Mouse (Mus musculus): ENCODE results near the gene Ninj2. TPM values are rescaled to one million over a fixed set of nuclear protein-coding genes. Genes with fewer than 3 reads are reported as not detected.
A peak's percentile ranks its signal among the peaks of the same experiment; 100 is the strongest.

Ninj2 gene
- polyA plus RNA-seq, 1 experiment, result not detected

GRCm38 (mm10) chr6:120187587-120188176, 94.5 kb downstream of the Ninj2 start:
- Histone ChIP-seq H3K27me3 (ENCODE audit: control insufficient read depth, insufficient read depth, insufficient read length) (no peaks in the 10 kb centered on the region), H3K4me3 (ENCODE audit: insufficient read depth, poor library complexity, severe bottlenecking) (no peak overlapping the region), H3K36me3 (ENCODE audit: control insufficient read depth, insufficient read depth) (no peaks in the 10 kb centered on the region), H3K79me3 (ENCODE audit: low read depth) (no peaks in the 10 kb centered on the region), H3K79me2 (ENCODE audit: control insufficient read depth, insufficient read depth) (no peaks in the 10 kb centered on the region), H3ac (ENCODE audit: control insufficient read depth, insufficient read length, low read depth) (no peak overlapping the region)
- no peak for TF ChIP-seq CEBPB (IDR thresholded peaks at IDR 0.05; ENCODE audit: low read depth)
- no peak for TF ChIP-seq CTCF (IDR thresholded peaks at IDR 0.05; ENCODE audit: control insufficient read depth, insufficient read depth, insufficient read length)
- TF ChIP-seq MYOD1 (IDR thresholded peaks at IDR 0.05; ENCODE audit: control insufficient read depth, insufficient read length, low read depth), result no peak
- no peak for TF ChIP-seq FOSL1 (IDR thresholded peaks at IDR 0.05; ENCODE audit: insufficient read depth, low read length, poor library complexity, severe bottlenecking)
- TF ChIP-seq USF1 (IDR thresholded peaks at IDR 0.05; ENCODE audit: low read depth), result no peak
- no peak for TF ChIP-seq MAX (IDR thresholded peaks at IDR 0.05)
- TF ChIP-seq MYOG (IDR thresholded peaks at IDR 0.05; ENCODE audit: control insufficient read depth, extremely low read depth, insufficient read length), result no peak

- Histone ChIP-seq H3K4me3 (ENCODE audit: insufficient read depth, poor library complexity, severe bottlenecking) (no peak overlapping the region), H3K36me3 (ENCODE audit: control insufficient read depth, insufficient read depth) (no peaks in the 10 kb centered on the region), H3ac (ENCODE audit: control insufficient read depth, insufficient read length, low read depth) (no peak overlapping the region), H3K27me3 (ENCODE audit: control insufficient read depth, insufficient read depth, insufficient read length) (no peaks in the 10 kb centered on the region), H3K79me2 (ENCODE audit: control insufficient read depth, insufficient read depth) (no peaks in the 10 kb centered on the region), H3K79me3 (ENCODE audit: low read depth) (no peaks in the 10 kb centered on the region)
- TF ChIP-seq CEBPB (IDR thresholded peaks at IDR 0.05; ENCODE audit: low read depth) (no peak), MYOD1 (IDR thresholded peaks at IDR 0.05; ENCODE audit: control insufficient read depth, insufficient read length, low read depth) (no peak), CTCF (IDR thresholded peaks at IDR 0.05; ENCODE audit: control insufficient read depth, insufficient read depth, insufficient read length) (no peak)
Observed at GRCm38 (mm10) chr6:120188376-120189235, 95.5 kb downstream of the Ninj2 start.

- no peaks in the 10 kb centered on the region for H3K79me2 ChIP-seq (ENCODE audit: control insufficient read depth, insufficient read depth)
- H3K79me3 ChIP-seq (ENCODE audit: low read depth), result no peaks in the 10 kb centered on the region
- H3K4me3 ChIP-seq (ENCODE audit: insufficient read depth, poor library complexity, severe bottlenecking), result no peak overlapping the region
- no peaks in the 10 kb centered on the region for H3K36me3 ChIP-seq (ENCODE audit: control insufficient read depth, insufficient read depth)
- no peak for TF ChIP-seq MAX (IDR thresholded peaks at IDR 0.05)
- TF ChIP-seq MYOG (IDR thresholded peaks at IDR 0.05; ENCODE audit: control insufficient read depth, extremely low read depth, insufficient read length), result no peak
- TF ChIP-seq CEBPB (IDR thresholded peaks at IDR 0.05; ENCODE audit: low read depth), result no peak
- TF ChIP-seq MYOD1 (IDR thresholded peaks at IDR 0.05; ENCODE audit: control insufficient read depth, insufficient read length, low read depth), result no peak
- no peak for TF ChIP-seq USF1 (IDR thresholded peaks at IDR 0.05; ENCODE audit: low read depth)
- TF ChIP-seq CTCF (IDR thresholded peaks at IDR 0.05; ENCODE audit: control insufficient read depth, insufficient read depth, insufficient read length), result no peak
- TF ChIP-seq FOSL1 (IDR thresholded peaks at IDR 0.05; ENCODE audit: insufficient read depth, low read length, poor library complexity, severe bottlenecking), result no peak
- no peaks in the 10 kb centered on the region for H3K27me3 ChIP-seq (ENCODE audit: control insufficient read depth, insufficient read depth, insufficient read length)
- H3ac ChIP-seq (ENCODE audit: control insufficient read depth, insufficient read length, low read depth), result no peak overlapping the region
Observed at GRCm38 (mm10) chr6:120189287-120189686, 96.1 kb downstream of the Ninj2 start.

- TF ChIP-seq MAX (IDR thresholded peaks at IDR 0.05) (peak; percentile 24), FOSL1 (IDR thresholded peaks at IDR 0.05; ENCODE audit: insufficient read depth, low read length, poor library complexity, severe bottlenecking) (peak; percentile 6), USF1 (IDR thresholded peaks at IDR 0.05; ENCODE audit: low read depth) (no peak)
- Histone ChIP-seq H3K4me3 (ENCODE audit: insufficient read depth, poor library complexity, severe bottlenecking) (no peak overlapping the region), H3K36me3 (ENCODE audit: control insufficient read depth, insufficient read depth) (no peaks in the 10 kb centered on the region), H3K79me2 (ENCODE audit: control insufficient read depth, insufficient read depth) (no peaks in the 10 kb centered on the region), H3K27me3 (ENCODE audit: control insufficient read depth, insufficient read depth, insufficient read length) (no peaks in the 10 kb centered on the region), H3ac (ENCODE audit: control insufficient read depth, insufficient read length, low read depth) (no peak overlapping the region), H3K79me3 (ENCODE audit: low read depth) (no peaks in the 10 kb centered on the region)
Observed at GRCm38 (mm10) chr6:120190365-120190764, 97.2 kb downstream of the Ninj2 start.

GRCm38 (mm10) chr6:120190912-120191311, 97.8 kb downstream of the Ninj2 start:
- Histone ChIP-seq H3K79me3 (ENCODE audit: low read depth) (no peaks in the 10 kb centered on the region), H3K36me3 (ENCODE audit: control insufficient read depth, insufficient read depth) (no peaks in the 10 kb centered on the region), H3ac (ENCODE audit: control insufficient read depth, insufficient read length, low read depth) (no peak overlapping the region), H3K27me3 (ENCODE audit: control insufficient read depth, insufficient read depth, insufficient read length) (no peaks in the 10 kb centered on the region), H3K79me2 (ENCODE audit: control insufficient read depth, insufficient read depth) (no peaks in the 10 kb centered on the region), H3K4me3 (ENCODE audit: insufficient read depth, poor library complexity, severe bottlenecking) (no peak overlapping the region)
- TF ChIP-seq MYOG (IDR thresholded peaks at IDR 0.05; ENCODE audit: control insufficient read depth, extremely low read depth, insufficient read length), result no peak
- TF ChIP-seq MAX (IDR thresholded peaks at IDR 0.05), result peak; percentile 81
- peak; percentile 96 for TF ChIP-seq FOSL1 (IDR thresholded peaks at IDR 0.05; ENCODE audit: insufficient read depth, low read length, poor library complexity, severe bottlenecking)
- TF ChIP-seq CEBPB (IDR thresholded peaks at IDR 0.05; ENCODE audit: low read depth), result no peak
- no peak for TF ChIP-seq USF1 (IDR thresholded peaks at IDR 0.05; ENCODE audit: low read depth)
- peak; percentile 83 for TF ChIP-seq MYOD1 (IDR thresholded peaks at IDR 0.05; ENCODE audit: control insufficient read depth, insufficient read length, low read depth)
- no peak for TF ChIP-seq CTCF (IDR thresholded peaks at IDR 0.05; ENCODE audit: control insufficient read depth, insufficient read depth, insufficient read length)
